Mouse (Mus musculus) forebrain, embryonic 15.5 days (tissue): Measurements from ENCODE around the gene Sec14l1. TPM values are rescaled to one million over a fixed set of nuclear protein-coding genes. Genes with fewer than 3 reads are reported as not detected.

Source experiments
- ATAC-seq: fragments of 200-750 bp; cut with Nextera tagmentation; replicated peaks from 2 replicates; pipeline ENCODE4 v1.8.0; 2017; ENCODE audit warnings: mild to moderate bottlenecking, moderate TSS enrichment, moderate library complexity
- H3K27ac ChIP-seq: fragments of 300-500 bp; sonication (generic); replicated peaks from 2 replicates; pipeline ENCODE4 v1.5.1; 2015; ENCODE audit warnings: mild to moderate bottlenecking, inconsistent platforms
- H3K27me3 ChIP-seq: fragments of 300-500 bp; sonication (generic); 2 replicates; pipeline ENCODE4 v1.6.1; 2015; ENCODE audit warnings: inconsistent platforms
- H3K36me3 ChIP-seq: fragments of 300-500 bp; sonication (generic); 2 replicates; pipeline ENCODE4 v1.6.1; 2015; ENCODE audit warnings: mild to moderate bottlenecking, inconsistent platforms
- H3K4me1 ChIP-seq: fragments of 300-500 bp; sonication (generic); 2 replicates; pipeline ENCODE4 v1.6.1; 2015; ENCODE audit warnings: inconsistent platforms
- H3K4me2 ChIP-seq: fragments of 300-500 bp; sonication (generic); replicated peaks from 2 replicates; pipeline ENCODE4 v1.6.1; 2015; ENCODE audit warnings: mild to moderate bottlenecking, inconsistent platforms
- H3K4me3 ChIP-seq: fragments of 300-500 bp; sonication (generic); 2 replicates; pipeline ENCODE4 v1.5.1; 2015; ENCODE audit warnings: mild to moderate bottlenecking, inconsistent platforms
- H3K9ac ChIP-seq: fragments of 300-500 bp; sonication (generic); replicated peaks from 2 replicates; pipeline ENCODE4 v1.6.1; 2015; ENCODE audit warnings: mild to moderate bottlenecking, inconsistent platforms
- H3K9me3 ChIP-seq: fragments of 300-500 bp; sonication (generic); 2 replicates; pipeline ENCODE4 v1.6.1; 2016; ENCODE audit warnings: inconsistent platforms
- WGBS: fragments of 180-500 bp; shearing (Covaris S2); methylation state at CpG from one replicate; pipeline ENCODE4 v1.1.7; 2015; ENCODE audit warnings: mixed read lengths; 5-methylcytosine and 5-hydroxymethylcytosine counted together
- polyA plus RNA-seq: library from polyadenylated mRNA; unstranded; fragments of >200 nt; fragmentation: Nextera tagmentation; extraction: Ambion mirVana; gene quantifications from 2 replicates; pipeline ENCODE4 v1.2.1, GENCODE M21; 2015

The Sec14l1 gene
- polyA plus RNA-seq, 1 experiment from 2014 or later, result 76.8 TPM

- H3K4me2 ChIP-seq, result no peak overlapping the region
- no peaks in the 10 kb centered on the region for H3K9me3 ChIP-seq
- H3K36me3 ChIP-seq, result 0 out of 2 replicates have a peak, but pooled peaks cover 2% of the 10 kb centered on the region
- no peak overlapping the region for H3K27ac ChIP-seq
- no peak overlapping the region for H3K4me3 ChIP-seq
- H3K27me3 ChIP-seq, result no peaks in the 10 kb centered on the region
- ATAC-seq, result no peak
- peaks cover 70% of the 10 kb centered on the region for H3K4me1 ChIP-seq
- WGBS, result 72% methylated on average over 17 of the region's 17 CpGs
- no peak overlapping the region for H3K9ac ChIP-seq
Observed at GRCm38 (mm10) chr11:117123418-117124085, 8.6 kb downstream of the Sec14l1 start.

- Histone ChIP-seq H3K4me1 (peaks cover 63% of the 10 kb centered on the region), H3K4me3 (no peak overlapping the region), H3K27ac (no peak overlapping the region), H3K27me3 (no peaks in the 10 kb centered on the region), H3K36me3 (0 out of 2 replicates have a peak, but pooled peaks cover 2% of the 10 kb centered on the region), H3K4me2 (no peak overlapping the region), H3K9me3 (no peaks in the 10 kb centered on the region), H3K9ac (no peak overlapping the region)
- no peak for ATAC-seq
- 71% methylated on average over 10 of the region's 10 CpGs for WGBS
Observed at GRCm38 (mm10) chr11:117124539-117124938, 9.6 kb downstream of the Sec14l1 start.

DNA sequence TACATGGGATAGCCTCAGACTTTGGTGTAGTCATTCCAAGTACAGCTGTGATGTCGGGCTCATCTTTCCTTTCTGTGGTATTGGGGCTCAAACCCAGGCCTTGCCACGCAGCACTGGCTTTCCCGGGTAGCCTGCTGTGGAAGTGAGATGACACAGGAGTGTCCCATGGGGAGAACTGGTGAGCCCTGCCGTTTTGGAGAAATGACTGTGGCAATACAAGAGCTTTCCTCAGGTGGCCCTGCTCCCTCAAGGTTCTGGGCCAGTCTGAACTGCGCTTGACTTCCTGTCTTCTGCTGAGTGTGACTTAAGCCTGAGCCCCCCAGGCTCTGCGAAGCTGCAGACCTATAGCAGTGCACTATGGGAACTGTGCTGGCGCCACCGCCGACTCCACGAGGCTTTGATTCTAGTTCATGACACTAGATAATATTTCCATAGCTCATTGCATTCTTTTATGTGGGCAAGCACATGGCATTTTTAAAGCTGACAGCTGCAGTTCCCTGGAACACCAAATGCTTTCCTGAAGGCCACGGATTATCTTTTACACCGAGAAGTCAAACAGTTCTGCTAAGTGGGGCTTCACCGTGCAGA, 12.4 kb downstream of the Sec14l1 start:
- H3K4me1 ChIP-seq, result peaks cover 47% of the 10 kb centered on the region
- H3K4me3 ChIP-seq, result no peak overlapping the region
- 65% methylated on average over 13 of the region's 13 CpGs for WGBS
- H3K9ac ChIP-seq, result no peak overlapping the region
- no peak overlapping the region for H3K4me2 ChIP-seq
- 0 out of 2 replicates have a peak, but pooled peaks cover 2% of the 10 kb centered on the region for H3K36me3 ChIP-seq
- no peak for ATAC-seq
- H3K9me3 ChIP-seq, result no peaks in the 10 kb centered on the region
- no peaks in the 10 kb centered on the region for H3K27me3 ChIP-seq
- H3K27ac ChIP-seq, result peak overlapping the region; percentile 49

GRCm38 (mm10) chr11:117127931-117128548, 13.1 kb downstream of the Sec14l1 start:
- peaks cover 47% of the 10 kb centered on the region for H3K4me1 ChIP-seq
- no peak overlapping the region for H3K4me3 ChIP-seq
- WGBS, result 24% methylated on average over 12 of the region's 12 CpGs

GRCm38 (mm10) chr11:117129473-117129872, 14.5 kb downstream of the Sec14l1 start:
- WGBS, result 58% methylated on average over 11 of the region's 11 CpGs
- Histone ChIP-seq H3K27me3 (no peaks in the 10 kb centered on the region), H3K9me3 (no peaks in the 10 kb centered on the region), H3K4me2 (no peak overlapping the region), H3K4me3 (no peak overlapping the region), H3K4me1 (peaks cover 35% of the 10 kb centered on the region), H3K27ac (no peak overlapping the region), H3K9ac (no peak overlapping the region), H3K36me3 (0 out of 2 replicates have a peak, but pooled peaks cover 2% of the 10 kb centered on the region)
- ATAC-seq, result no peak

More at GRCm38 (mm10) chr11:117127931-117128548, 13.1 kb downstream of the Sec14l1 start:
- ATAC-seq, result no peak
- Histone ChIP-seq H3K4me2 (no peak overlapping the region), H3K36me3 (0 out of 2 replicates have a peak, but pooled peaks cover 2% of the 10 kb centered on the region), H3K9ac (no peak overlapping the region), H3K27me3 (no peaks in the 10 kb centered on the region), H3K27ac (peak overlapping the region; percentile 49), H3K9me3 (no peaks in the 10 kb centered on the region)

DNA sequence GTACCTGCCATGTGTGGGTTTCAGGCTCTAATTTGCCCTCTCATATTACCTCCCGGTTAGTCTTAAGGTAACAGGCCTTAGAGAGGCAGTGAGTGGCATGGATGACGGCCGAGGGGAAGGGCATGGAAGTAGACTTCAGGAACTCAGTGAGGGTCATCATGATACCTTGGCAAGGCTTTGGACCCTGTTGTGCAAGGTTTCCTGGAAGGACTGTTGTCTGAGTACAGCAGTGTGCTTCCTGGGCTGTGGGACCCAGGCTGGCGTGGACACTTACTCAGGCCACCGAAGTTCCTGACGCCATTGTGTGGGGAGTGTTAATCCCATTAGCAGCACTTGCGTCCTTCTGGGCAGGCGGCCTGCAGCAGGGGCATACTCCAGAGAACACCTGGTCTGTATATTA, 15.1 kb downstream of the Sec14l1 start:
- Histone ChIP-seq H3K27me3 (no peaks in the 10 kb centered on the region), H3K27ac (no peak overlapping the region)
- WGBS, result 52% methylated on average over 8 of the region's 8 CpGs

DNA sequence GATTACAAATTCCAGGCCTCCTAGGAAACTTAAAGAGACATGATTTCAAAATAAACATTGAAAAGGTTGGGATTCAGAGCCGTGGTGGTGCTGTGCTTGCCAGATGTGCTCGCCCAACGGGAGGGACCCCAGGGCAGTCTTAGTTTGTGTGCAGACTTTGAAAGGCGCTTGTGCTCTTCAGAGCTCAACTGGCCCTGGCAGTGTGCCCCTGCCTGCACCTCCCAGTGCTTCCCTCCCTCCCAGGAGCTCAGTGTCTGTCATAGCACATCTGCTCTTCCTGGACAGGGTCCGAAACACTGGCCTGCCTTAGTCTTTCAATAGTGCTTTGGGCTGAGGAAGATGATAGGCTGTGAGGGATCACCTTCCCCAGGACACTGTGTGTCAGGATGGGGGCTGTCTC, 15.9 kb downstream of the Sec14l1 start:
- no peak overlapping the region for H3K4me2 ChIP-seq
- peaks cover 41% of the 10 kb centered on the region for H3K4me1 ChIP-seq
- no peaks in the 10 kb centered on the region for H3K9me3 ChIP-seq
- no peak for ATAC-seq
- no peaks in the 10 kb centered on the region for H3K27me3 ChIP-seq
- H3K36me3 ChIP-seq, result 0 out of 2 replicates have a peak, but pooled peaks cover 2% of the 10 kb centered on the region
- no peak overlapping the region for H3K4me3 ChIP-seq
- no peak overlapping the region for H3K9ac ChIP-seq
- H3K27ac ChIP-seq, result no peak overlapping the region
- WGBS, result 45% methylated on average over 5 of the region's 5 CpGs

More for the DNA sequence above, 15.1 kb downstream of the Sec14l1 start:
- no peak overlapping the region for H3K4me2 ChIP-seq
- H3K4me1 ChIP-seq, result peaks cover 37% of the 10 kb centered on the region
- H3K9me3 ChIP-seq, result no peaks in the 10 kb centered on the region
- no peak overlapping the region for H3K4me3 ChIP-seq
- H3K9ac ChIP-seq, result no peak overlapping the region
- 0 out of 2 replicates have a peak, but pooled peaks cover 2% of the 10 kb centered on the region for H3K36me3 ChIP-seq
- ATAC-seq, result no peak

DNA sequence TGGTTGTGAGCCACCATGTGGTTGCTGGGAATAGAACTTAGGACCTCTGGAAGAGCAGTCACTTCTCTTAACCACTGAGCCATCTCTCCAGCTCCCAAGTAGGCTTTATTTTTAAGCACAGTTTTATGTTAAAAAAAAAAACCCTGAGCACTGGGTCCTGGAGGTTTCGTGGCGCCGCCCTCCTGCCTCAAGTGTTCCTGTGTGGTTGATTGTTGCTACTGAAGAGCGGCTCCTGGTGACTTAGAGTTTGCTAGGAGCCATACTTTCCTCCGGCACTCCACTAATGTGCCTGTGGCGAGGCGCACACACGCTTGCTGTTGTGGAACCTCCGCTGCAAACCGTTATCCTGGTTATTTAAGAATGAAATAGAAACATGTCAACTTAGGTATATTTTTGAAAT, 16.5 kb downstream of the Sec14l1 start:
- no peaks in the 10 kb centered on the region for H3K9me3 ChIP-seq
- H3K27me3 ChIP-seq, result no peaks in the 10 kb centered on the region
- 0 out of 2 replicates have a peak, but pooled peaks cover 2% of the 10 kb centered on the region for H3K36me3 ChIP-seq
- no peak for ATAC-seq
- no peak overlapping the region for H3K4me3 ChIP-seq
- H3K4me2 ChIP-seq, result no peak overlapping the region
- H3K27ac ChIP-seq, result no peak overlapping the region
- H3K9ac ChIP-seq, result no peak overlapping the region
- 96% methylated on average over 10 of the region's 10 CpGs for WGBS
- peaks cover 47% of the 10 kb centered on the region for H3K4me1 ChIP-seq

DNA sequence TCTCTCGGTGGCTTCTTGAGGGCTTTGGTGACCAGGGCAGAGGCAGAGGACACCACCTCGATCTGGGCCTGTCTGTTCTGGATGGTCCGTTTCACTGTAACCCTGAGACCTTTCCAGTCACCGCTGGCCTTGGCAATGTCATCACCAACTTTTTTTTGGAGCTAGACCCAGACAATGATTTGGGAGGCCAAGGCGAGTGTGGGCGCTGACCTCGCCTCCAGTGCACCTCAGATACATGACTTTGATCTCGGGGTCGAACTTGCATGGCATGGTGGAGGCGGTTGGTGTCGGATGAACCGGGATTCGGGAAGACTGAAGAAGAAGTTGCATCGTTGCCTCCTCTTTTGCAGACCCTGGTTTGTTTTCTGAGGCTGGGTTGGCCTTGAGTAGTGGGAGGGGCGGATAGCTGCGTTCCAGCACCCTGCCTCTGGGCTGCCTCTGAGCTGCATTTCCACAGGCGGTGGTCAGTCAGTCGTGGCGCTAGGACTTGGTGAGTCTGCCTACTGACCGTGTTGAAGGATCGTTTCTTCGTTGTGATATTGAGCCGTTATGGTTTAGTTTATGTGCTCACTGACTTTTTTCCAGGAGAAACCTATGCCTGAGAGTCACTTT, 19.9 kb downstream of the Sec14l1 start:
- Histone ChIP-seq H3K4me2 (no peak overlapping the region), H3K27me3 (no peaks in the 10 kb centered on the region), H3K27ac (0 out of 2 replicates have a peak overlapping the region, but pooled peaks have one; percentile 57), H3K4me3 (no peak overlapping the region), H3K36me3 (no peaks in the 10 kb centered on the region), H3K4me1 (peaks cover 33% of the 10 kb centered on the region), H3K9ac (no peak overlapping the region), H3K9me3 (no peaks in the 10 kb centered on the region)
- ATAC-seq, result no peak
- WGBS, result 53% methylated on average over 23 of the region's 23 CpGs

GRCm38 (mm10) chr11:117135457-117136290, 20.7 kb downstream of the Sec14l1 start:
- H3K27ac ChIP-seq, result peak overlapping the region; percentile 57
- H3K36me3 ChIP-seq, result no peaks in the 10 kb centered on the region
- no peaks in the 10 kb centered on the region for H3K27me3 ChIP-seq
- peaks cover 28% of the 10 kb centered on the region for H3K4me1 ChIP-seq
- no peak overlapping the region for H3K4me3 ChIP-seq
- no peaks in the 10 kb centered on the region for H3K9me3 ChIP-seq
- 15% methylated on average over 17 of the region's 17 CpGs for WGBS
- H3K9ac ChIP-seq, result peak overlapping the region; percentile 13; the same call in 1 of the 2 replicates
- H3K4me2 ChIP-seq, result peak overlapping the region; percentile 3; the same call in 1 of the 2 replicates
- peak; percentile 61; the same call in 1 of the 2 replicates for ATAC-seq

GRCm38 (mm10) chr11:117136880-117137279, 21.9 kb downstream of the Sec14l1 start:
- H3K27me3 ChIP-seq, result no peaks in the 10 kb centered on the region
- no peak overlapping the region for H3K4me3 ChIP-seq
- H3K4me1 ChIP-seq, result peaks cover 27% of the 10 kb centered on the region
- no peak overlapping the region for H3K4me2 ChIP-seq
- no peaks in the 10 kb centered on the region for H3K9me3 ChIP-seq
- no peak for ATAC-seq
- H3K9ac ChIP-seq, result no peak overlapping the region
- no peak overlapping the region for H3K27ac ChIP-seq
- 90% methylated on average over 14 of the region's 14 CpGs for WGBS
- H3K36me3 ChIP-seq, result peaks cover under 1% of the 10 kb centered on the region; the same call in 1 of the 2 replicates
